Mouse (Mus musculus) heart, embryonic 11.5 days (tissue): Measurements from ENCODE around the gene Tlr9. TPM values are rescaled to one million over a fixed set of nuclear protein-coding genes. Genes with fewer than 3 reads are reported as not detected.

Source experiments
- ATAC-seq: fragments of 200-750 bp; cut with Nextera tagmentation; replicated peaks from 2 replicates; pipeline ENCODE4 v1.8.0; 2017; ENCODE audit warnings: moderate library complexity; ENCODE audit not compliant: insufficient number of reproducible peaks, low FRiP score, low TSS enrichment
- H3K27ac ChIP-seq: fragments of 300-500 bp; sonication (generic); 2 replicates; pipeline ENCODE4 v1.5.1; 2014; ENCODE audit warnings: mild to moderate bottlenecking, low read depth, low read length
- H3K27me3 ChIP-seq: fragments of 300-500 bp; sonication (generic); 2 replicates; pipeline ENCODE4 v1.6.1; 2014; ENCODE audit warnings: mild to moderate bottlenecking, low read length, mixed read lengths; ENCODE audit not compliant: control insufficient read depth, insufficient read depth
- H3K36me3 ChIP-seq: fragments of 300-500 bp; sonication (generic); 2 replicates; pipeline ENCODE4 v1.6.1; 2014; ENCODE audit warnings: mild to moderate bottlenecking, low read length, moderate library complexity, mixed read lengths; ENCODE audit not compliant: control insufficient read depth, insufficient read depth
- H3K4me1 ChIP-seq: fragments of 300-500 bp; sonication (generic); 2 replicates; pipeline ENCODE4 v1.6.1; 2014; ENCODE audit warnings: low read length; ENCODE audit not compliant: control insufficient read depth, insufficient read depth
- H3K4me2 ChIP-seq: fragments of 300-500 bp; sonication (generic); 2 replicates; pipeline ENCODE4 v1.6.1; 2014; ENCODE audit warnings: mild to moderate bottlenecking, moderate library complexity
- H3K4me3 ChIP-seq: fragments of 300-500 bp; sonication (generic); 2 replicates; pipeline ENCODE4 v1.5.1; 2014; ENCODE audit warnings: low read depth, low read length
- H3K9ac ChIP-seq: fragments of 300-500 bp; sonication (generic); 2 replicates; pipeline ENCODE4 v1.6.1; 2014; ENCODE audit warnings: mild to moderate bottlenecking, low read depth, low read length, moderate library complexity
- H3K9me3 ChIP-seq: fragments of 300-500 bp; sonication (generic); replicated peaks from 2 replicates; pipeline ENCODE4 v1.6.1; 2016; ENCODE audit warnings: low read length; ENCODE audit not compliant: control insufficient read depth
- WGBS: fragments of 180-500 bp; shearing (Covaris S2); extraction: QIAGEN DNeasy Blood & Tissue Kit; methylation state at CpG from one replicate; pipeline ENCODE4 v1.1.7; 2014; ENCODE audit not compliant: insufficient replicate concordance; 5-methylcytosine and 5-hydroxymethylcytosine counted together
- polyA plus RNA-seq: library from polyadenylated mRNA; unstranded; fragments of >200 nt; fragmentation: Nextera tagmentation; extraction: Ambion mirVana; gene quantifications from 2 replicates; pipeline ENCODE4 v1.2.1, GENCODE M21; 2014

Tlr9 gene
- polyA plus RNA-seq, 1 experiment from 2014 or later = not detected

DNA sequence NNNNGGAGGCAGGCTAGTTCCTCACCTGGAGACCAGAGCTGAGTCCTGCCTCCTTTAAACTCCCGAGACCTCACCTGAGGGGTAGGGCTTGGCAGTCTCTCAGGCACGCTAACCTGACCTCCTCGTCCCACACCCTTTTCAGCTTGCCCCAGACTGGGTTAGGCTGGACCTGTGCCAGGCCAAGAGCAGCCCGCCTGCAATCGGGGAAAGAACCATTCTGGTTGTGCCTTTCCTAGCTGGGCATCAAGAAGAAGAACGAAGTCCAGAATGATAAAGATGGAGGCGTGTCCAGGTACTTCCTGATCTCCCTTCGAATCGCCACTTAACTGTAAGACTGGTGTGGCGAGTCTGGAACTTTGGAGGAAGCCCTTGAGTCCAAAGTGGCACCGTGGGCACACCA, 27.2 kb downstream of the Tlr9 start:
- Histone ChIP-seq H3K27me3 (no peaks in the 10 kb centered on the region), H3K4me2 (no peak overlapping the region), H3K27ac (peak overlapping the region; percentile 68), H3K4me1 (peaks cover 12% of the 10 kb centered on the region), H3K4me3 (no peak overlapping the region), H3K36me3 (0 out of 2 replicates have a peak, but pooled peaks cover 3% of the 10 kb centered on the region), H3K9me3 (no peaks in the 10 kb centered on the region), H3K9ac (no peak overlapping the region)
- ATAC-seq = no peak
- WGBS = 79% methylated on average over 11 of the region's 11 CpGs

DNA sequence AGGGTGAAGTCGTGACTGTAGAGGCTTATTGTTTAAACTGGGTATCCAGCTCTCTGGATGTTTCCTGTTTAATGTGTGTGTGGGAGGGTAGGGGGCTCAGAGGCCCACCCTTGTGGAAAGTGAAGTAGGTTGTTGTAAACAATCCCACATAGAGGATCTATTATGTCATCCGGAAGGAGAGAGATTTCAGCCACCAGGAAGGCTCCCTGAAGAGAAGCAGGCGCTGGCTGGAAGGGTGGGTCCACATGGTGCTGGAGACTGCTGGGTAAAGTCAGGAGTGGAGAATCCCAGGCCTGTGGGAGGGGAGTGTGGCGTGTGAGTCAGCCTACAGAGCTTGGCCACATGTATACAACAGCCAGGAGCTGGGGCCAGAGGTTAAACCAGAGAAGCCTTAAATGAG, 27.8 kb downstream of the Tlr9 start:
- H3K9ac ChIP-seq = no peak overlapping the region

GRCm38 (mm10) chr9:106251066-106251465, 28.7 kb downstream of the Tlr9 start:
- ATAC-seq = no peak
- Histone ChIP-seq H3K36me3 (no peaks in the 10 kb centered on the region), H3K9me3 (no peaks in the 10 kb centered on the region), H3K27me3 (no peaks in the 10 kb centered on the region), H3K4me1 (peaks cover 12% of the 10 kb centered on the region), H3K27ac (no peak overlapping the region), H3K4me3 (no peak overlapping the region), H3K9ac (no peak overlapping the region), H3K4me2 (no peak overlapping the region)
- 72% methylated on average over 8 of the region's 8 CpGs for WGBS

More for the DNA sequence above, 27.8 kb downstream of the Tlr9 start:
- no peak overlapping the region for H3K4me2 ChIP-seq
- H3K4me1 ChIP-seq = peaks cover 12% of the 10 kb centered on the region
- no peaks in the 10 kb centered on the region for H3K9me3 ChIP-seq
- no peaks in the 10 kb centered on the region for H3K27me3 ChIP-seq
- ATAC-seq = no peak; the same call in 1 of the 2 replicates
- peak overlapping the region; percentile 68; the same call in 1 of the 2 replicates for H3K27ac ChIP-seq
- H3K36me3 ChIP-seq = 0 out of 2 replicates have a peak, but pooled peaks cover 2% of the 10 kb centered on the region
- WGBS = 42% methylated on average over 4 of the region's 4 CpGs
- H3K4me3 ChIP-seq = no peak overlapping the region

DNA sequence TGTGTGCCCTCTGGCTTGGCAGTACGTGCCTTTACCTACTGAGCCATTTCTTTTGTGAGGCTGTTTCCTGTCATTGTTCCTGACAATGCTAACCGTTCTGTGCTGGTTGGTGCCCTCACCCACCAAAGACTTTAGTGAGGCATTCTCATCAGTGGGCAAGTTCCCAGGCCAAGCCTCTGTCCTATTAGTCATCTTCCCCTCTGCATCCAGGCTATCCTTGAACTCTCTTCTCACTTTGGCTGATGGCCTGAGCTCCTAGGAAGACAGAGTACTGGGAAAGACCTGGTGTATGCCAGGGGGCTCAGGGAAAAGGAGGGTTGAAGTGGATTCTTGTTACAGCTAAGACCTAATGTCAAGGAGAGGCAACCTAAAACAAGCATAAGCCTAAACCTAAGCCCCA, 31.6 kb downstream of the Tlr9 start:
- H3K27me3 ChIP-seq = no peaks in the 10 kb centered on the region
- no peaks in the 10 kb centered on the region for H3K9me3 ChIP-seq
- H3K27ac ChIP-seq = no peak overlapping the region
- H3K4me2 ChIP-seq = no peak overlapping the region
- no peak overlapping the region for H3K9ac ChIP-seq
- no peaks in the 10 kb centered on the region for H3K36me3 ChIP-seq
- WGBS = 70% methylated on average over 2 of the region's 2 CpGs
- no peak for ATAC-seq
- no peak overlapping the region for H3K4me3 ChIP-seq
- 0 out of 2 replicates have a peak, but pooled peaks cover 4% of the 10 kb centered on the region for H3K4me1 ChIP-seq

GRCm38 (mm10) chr9:106258412-106258811, 36.0 kb downstream of the Tlr9 start:
- no peak overlapping the region for H3K27ac ChIP-seq
- no peak overlapping the region for H3K4me2 ChIP-seq
- no peak overlapping the region for H3K4me3 ChIP-seq
- no peaks in the 10 kb centered on the region for H3K27me3 ChIP-seq
- no peaks in the 10 kb centered on the region for H3K4me1 ChIP-seq
- no peaks in the 10 kb centered on the region for H3K9me3 ChIP-seq
- WGBS = 63% methylated on average over 4 of the region's 4 CpGs
- no peak overlapping the region for H3K9ac ChIP-seq
- no peak for ATAC-seq
- no peaks in the 10 kb centered on the region for H3K36me3 ChIP-seq

DNA sequence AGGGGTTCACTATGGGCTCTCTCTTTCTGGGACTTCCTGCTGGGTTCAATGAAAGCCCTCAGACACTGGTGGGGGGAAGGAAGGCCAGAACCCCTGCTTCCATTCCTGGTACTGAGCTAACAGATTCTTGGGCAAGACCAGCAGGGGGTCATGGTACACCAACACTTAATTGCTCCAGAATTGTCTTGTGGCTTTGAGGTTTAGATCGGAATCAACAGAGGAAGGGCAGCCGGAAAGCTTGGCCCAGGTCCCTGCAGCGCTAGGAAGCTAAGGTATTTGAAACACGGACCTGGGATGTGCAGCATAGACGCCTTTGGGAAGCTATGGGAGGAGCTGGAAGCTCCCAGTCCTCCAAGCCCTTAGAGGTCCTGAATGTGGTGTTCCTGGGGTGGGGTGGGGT, 36.6 kb downstream of the Tlr9 start:
- H3K36me3 ChIP-seq = no peaks in the 10 kb centered on the region
- H3K9ac ChIP-seq = no peak overlapping the region
- H3K4me1 ChIP-seq = no peaks in the 10 kb centered on the region
- H3K27ac ChIP-seq = no peak overlapping the region
- no peak for ATAC-seq
- no peak overlapping the region for H3K4me2 ChIP-seq
- H3K9me3 ChIP-seq = no peaks in the 10 kb centered on the region
- no peak overlapping the region for H3K4me3 ChIP-seq
- H3K27me3 ChIP-seq = no peaks in the 10 kb centered on the region
- 68% methylated on average over 5 of the region's 5 CpGs for WGBS

DNA sequence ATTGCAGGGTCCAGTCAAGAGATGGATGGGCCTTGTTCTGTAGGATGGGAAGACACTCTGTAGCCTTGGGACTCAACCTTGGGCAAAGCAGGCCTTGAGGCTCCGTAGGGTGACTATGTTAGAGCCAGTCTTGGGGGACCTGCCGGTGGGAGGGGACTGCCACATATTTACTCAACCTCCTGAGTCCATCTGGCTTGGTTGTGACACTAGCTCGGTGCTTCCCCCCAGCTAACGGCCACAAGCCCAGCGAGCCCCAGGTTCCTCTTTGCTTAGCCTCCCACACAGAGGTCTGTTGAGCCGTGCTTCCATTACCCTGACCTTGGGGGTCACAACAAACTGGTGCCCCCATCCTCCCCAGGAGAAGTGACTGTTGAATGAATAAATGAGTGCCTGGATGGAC, 38.7 kb downstream of the Tlr9 start:
- H3K4me2 ChIP-seq = no peak overlapping the region
- no peak for ATAC-seq
- H3K27me3 ChIP-seq = no peaks in the 10 kb centered on the region
- H3K4me3 ChIP-seq = no peak overlapping the region
- 78% methylated on average over 6 of the region's 6 CpGs for WGBS
- H3K36me3 ChIP-seq = no peaks in the 10 kb centered on the region
- no peaks in the 10 kb centered on the region for H3K9me3 ChIP-seq
- no peak overlapping the region for H3K27ac ChIP-seq
- no peaks in the 10 kb centered on the region for H3K4me1 ChIP-seq
- no peak overlapping the region for H3K9ac ChIP-seq

GRCm38 (mm10) chr9:106261491-106261890, 39.1 kb downstream of the Tlr9 start:
- no peaks in the 10 kb centered on the region for H3K36me3 ChIP-seq
- no peak overlapping the region for H3K4me2 ChIP-seq
- H3K4me1 ChIP-seq = no peaks in the 10 kb centered on the region
- no peak for ATAC-seq
- no peaks in the 10 kb centered on the region for H3K9me3 ChIP-seq
- no peak overlapping the region for H3K9ac ChIP-seq
- WGBS = 74% methylated on average over 3 of the region's 3 CpGs
- no peak overlapping the region for H3K27ac ChIP-seq
- H3K4me3 ChIP-seq = no peak overlapping the region
- no peaks in the 10 kb centered on the region for H3K27me3 ChIP-seq

- Histone ChIP-seq H3K4me3 (no peak overlapping the region), H3K27ac (no peak overlapping the region), H3K4me1 (no peaks in the 10 kb centered on the region), H3K9ac (no peak overlapping the region), H3K27me3 (no peaks in the 10 kb centered on the region), H3K9me3 (no peaks in the 10 kb centered on the region), H3K4me2 (no peak overlapping the region), H3K36me3 (no peaks in the 10 kb centered on the region)
- WGBS = 78% methylated on average over 3 of the region's 3 CpGs
- ATAC-seq = no peak
These were observed 39.7 kb downstream of the Tlr9 start for GRCm38 (mm10) chr9:106262075-106262474.
